Mouse (Mus musculus): ENCODE measurements around the gene Smarcc2. TPM values are rescaled to one million over a fixed set of nuclear protein-coding genes. Genes with fewer than 3 reads are reported as not detected.
"Not testable (repeated sequence)": the region's sequence is repeated elsewhere in the genome, so short reads cannot be mapped to it uniquely, and the experiment has no call there.

The Smarcc2 gene
- total RNA-seq, 2 experiments from 2014 or later: 295 to 311 TPM

GRCm38 (mm10) chr10:128492051-128492450 is 33.0 kb downstream of the Smarcc2 start:
- DNase-seq; intact Hi-C loops (cut with DNase I): not testable (repeated sequence)

- intact Hi-C loops (cut with DNase I): no loop called here
- DNase-seq: no peak
Measured at GRCm38 (mm10) chr10:128492633-128493311, 33.7 kb downstream of the Smarcc2 start.

DNA sequence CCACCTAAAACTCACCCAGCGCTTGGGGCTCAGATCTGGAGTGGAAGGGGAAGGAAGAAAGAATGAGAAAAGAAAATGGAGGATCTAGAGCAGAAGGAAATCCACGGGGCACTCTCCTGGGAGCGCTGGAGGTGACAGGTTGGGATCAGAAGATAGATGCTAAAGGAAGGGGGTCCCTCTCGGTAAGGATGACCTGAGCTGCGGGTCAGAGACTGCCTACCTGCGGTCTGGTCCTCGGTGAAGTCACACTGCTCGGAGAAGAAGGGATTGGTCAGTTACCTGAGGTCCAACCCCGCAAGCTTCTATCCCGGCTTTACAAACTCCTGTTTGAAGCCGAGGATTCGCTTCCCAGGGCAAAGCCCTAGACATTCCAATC is 34.3 kb downstream of the Smarcc2 start:
- intact Hi-C loops (cut with DNase I): no loop called here
- peak; percentile 48 for DNase-seq

- intact Hi-C loops (cut with DNase I): no loop called here
- peak; percentile 99 for DNase-seq
Measured at GRCm38 (mm10) chr10:128493695-128494666, 34.9 kb downstream of the Smarcc2 start, which contains the start of gene Myl6. TSS of gene Myl6 (minus strand) at chr10:128494145.

- intact Hi-C loops (cut with DNase I): no loop called here
- DNase-seq: no peak
Measured at GRCm38 (mm10) chr10:128494667-128495245, 35.7 kb downstream of the Smarcc2 start.

GRCm38 (mm10) chr10:128495270-128495669 is 36.2 kb downstream of the Smarcc2 start:
- no peak for DNase-seq
- intact Hi-C loops (cut with DNase I): no loop called here

- intact Hi-C loops (cut with DNase I): no loop called here
Measured at GRCm38 (mm10) chr10:128495903-128496302, 36.9 kb downstream of the Smarcc2 start.

DNA sequence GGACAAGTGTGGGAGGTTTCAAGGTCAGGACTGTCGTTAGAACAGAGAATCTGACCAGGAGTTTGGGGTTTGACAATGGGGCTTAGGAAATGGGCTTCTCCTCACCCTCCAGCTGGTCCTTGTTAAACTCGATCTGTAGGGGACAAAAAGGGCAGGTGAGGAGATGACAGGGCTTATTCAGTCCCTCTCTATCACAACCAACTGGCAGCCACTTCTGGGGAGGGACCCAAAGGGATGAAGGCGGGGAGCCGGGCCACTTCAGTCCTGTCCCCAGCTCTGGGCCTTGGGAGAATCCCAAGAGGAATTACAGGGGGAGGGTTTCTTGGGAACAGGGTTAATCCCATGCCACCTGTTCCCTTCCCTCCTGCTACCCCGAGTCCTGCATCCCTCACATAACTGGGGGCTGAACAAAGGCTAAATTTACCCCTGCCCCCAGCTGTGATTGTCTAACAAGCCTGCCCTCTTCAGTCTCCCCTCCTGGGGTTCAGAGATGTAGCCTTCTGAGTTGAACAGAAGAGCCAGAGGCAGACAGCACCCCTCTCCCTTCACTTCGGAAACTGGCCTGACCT is 37.5 kb downstream of the Smarcc2 start:
- DNase-seq: no peak
- intact Hi-C loops (cut with DNase I): no loop called here

More at GRCm38 (mm10) chr10:128495903-128496302, 36.9 kb downstream of the Smarcc2 start:
- DNase-seq: no peak

- DNase-seq: no peak
- intact Hi-C loops (cut with DNase I): no loop called here
Measured at GRCm38 (mm10) chr10:128497134-128497737, 38.2 kb downstream of the Smarcc2 start.

- intact Hi-C loops (cut with DNase I): no loop called here
- peak; percentile 96 for DNase-seq
Measured at GRCm38 (mm10) chr10:128498590-128498989, 39.5 kb downstream of the Smarcc2 start, which contains the start of gene Myl6b. TSS of gene Myl6b (minus strand) at chr10:128498685.

DNA sequence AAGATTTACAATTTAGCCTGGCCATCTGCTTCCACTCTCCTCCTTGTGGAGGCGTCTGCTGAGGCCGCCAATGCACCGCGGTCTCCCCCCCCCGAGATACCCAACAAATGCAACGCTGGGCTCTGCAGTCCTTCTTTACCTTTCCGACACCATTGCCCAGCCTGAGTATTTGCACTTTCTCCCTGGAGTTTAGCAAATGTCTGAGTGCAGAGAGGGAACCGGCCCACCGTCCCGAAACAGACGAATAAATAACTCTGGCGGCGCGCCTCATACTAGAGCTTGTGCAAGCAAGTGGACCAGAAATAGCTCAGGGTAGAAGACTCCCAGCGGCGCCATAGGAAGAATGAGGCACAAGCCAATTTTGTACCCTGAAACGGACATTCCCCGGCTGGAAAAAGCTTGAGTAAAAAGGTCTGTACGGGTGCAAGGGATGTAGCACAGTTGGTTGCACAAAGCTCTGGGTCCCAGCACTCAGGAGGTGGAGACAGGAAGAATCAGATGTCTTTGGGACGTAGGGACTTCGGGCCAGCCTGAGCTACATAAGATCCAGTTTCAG is 40.1 kb downstream of the Smarcc2 start:
- intact Hi-C loops (cut with DNase I): no loop called here
- peak; percentile 46 for DNase-seq

DNA sequence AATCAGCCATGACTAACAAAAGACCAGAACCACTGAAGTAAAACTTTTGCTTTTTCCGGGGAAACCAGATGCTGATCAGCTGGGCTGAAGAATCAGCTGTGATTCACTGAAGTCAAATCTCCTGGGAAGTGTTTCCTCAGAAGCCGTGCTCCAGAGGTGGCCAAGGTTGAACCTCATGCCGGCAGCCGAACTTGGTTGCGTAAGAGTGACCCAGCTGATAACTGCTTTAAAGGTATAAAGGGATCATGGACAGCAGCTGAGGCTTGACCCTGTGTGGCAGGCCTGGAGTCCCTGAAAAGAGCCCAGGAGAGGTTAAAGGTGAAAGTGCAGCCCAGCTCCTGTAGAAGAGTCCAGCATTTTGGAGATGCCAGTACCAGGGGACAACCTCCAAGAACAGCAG is 43.3 kb downstream of the Smarcc2 start:
- intact Hi-C loops (cut with DNase I): no loop called here
- DNase-seq: no peak

- DNase-seq: no peak
- intact Hi-C loops (cut with DNase I): no loop called here
Measured at GRCm38 (mm10) chr10:128503532-128503931, 44.5 kb downstream of the Smarcc2 start.

- intact Hi-C loops (cut with DNase I): no loop called here
Measured at GRCm38 (mm10) chr10:128504012-128504411, 45.0 kb downstream of the Smarcc2 start.

DNA sequence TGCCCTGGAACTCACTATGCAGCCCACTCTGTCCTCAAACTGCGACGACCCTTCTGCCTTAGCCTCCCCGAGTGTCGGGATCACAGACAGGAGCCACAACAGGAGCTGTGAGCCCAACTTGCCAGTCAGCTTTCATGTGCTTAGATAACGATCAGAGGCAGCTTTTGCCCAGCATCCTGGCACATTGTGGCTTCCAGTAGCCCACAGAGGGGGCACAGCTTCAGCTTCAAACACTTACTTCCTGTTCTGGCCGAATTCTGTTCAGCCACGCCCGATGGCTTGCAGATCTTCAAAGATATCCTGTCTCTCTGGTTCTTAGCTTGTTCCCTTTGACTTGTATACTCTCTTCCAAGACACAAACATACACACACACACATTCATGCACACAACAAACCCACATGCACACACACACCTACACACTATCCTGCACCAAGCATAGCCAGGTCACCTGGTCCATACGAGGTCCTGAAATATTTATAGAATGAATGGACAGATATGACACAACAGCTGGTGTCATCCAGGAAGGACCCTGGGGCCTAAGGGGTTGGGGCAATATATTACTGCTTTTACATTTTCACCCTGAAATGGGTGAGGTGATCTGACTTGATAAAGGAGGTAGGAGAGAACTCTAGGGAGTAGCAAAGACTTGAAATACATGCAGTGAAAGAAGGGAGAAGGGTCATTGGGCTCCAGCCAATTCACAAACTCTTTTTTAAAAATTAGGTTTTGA is 45.8 kb downstream of the Smarcc2 start:
- DNase-seq: no peak
- intact Hi-C loops (cut with DNase I): no loop called here

More at GRCm38 (mm10) chr10:128504012-128504411, 45.0 kb downstream of the Smarcc2 start:
- DNase-seq: no peak

DNA sequence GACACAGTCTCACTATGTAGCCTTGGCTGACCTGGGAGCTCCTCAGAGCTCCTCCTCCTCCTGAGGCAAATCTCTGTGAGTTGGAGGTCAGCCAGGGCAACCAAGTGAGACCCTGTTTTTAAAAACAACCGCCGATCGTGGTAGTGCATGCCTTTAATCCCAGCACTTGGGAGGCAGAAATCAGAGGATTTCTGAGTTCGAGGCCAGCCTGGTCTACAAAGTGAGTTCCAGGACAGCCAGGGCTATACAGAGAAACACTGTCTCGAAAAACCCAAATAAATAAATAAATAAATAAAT is 46.3 kb downstream of the Smarcc2 start:
- intact Hi-C loops (cut with DNase I); DNase-seq: not testable (repeated sequence)

GRCm38 (mm10) chr10:128505974-128506373 is 46.9 kb downstream of the Smarcc2 start:
- DNase-seq: no peak
- intact Hi-C loops (cut with DNase I): no loop called here

DNA sequence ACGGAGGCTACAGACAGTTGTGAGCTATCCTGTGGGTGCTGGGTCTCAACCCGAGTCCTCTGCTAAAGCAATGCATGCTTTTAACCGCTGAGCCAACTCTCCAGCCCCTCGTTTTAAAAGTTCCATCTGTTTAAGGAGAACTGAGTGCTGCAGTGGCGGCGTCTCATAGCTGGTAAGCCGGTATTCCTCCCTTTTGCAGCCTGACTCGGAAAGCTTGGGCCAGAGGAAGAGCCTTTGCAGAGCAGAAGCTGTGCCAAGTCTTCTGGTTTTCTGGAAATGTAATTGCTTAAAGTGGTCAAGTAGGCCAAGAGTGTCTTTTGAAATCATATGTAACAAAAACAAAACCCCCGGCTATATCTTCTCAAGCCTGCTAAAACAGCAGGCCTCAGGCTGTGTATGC is 49.2 kb downstream of the Smarcc2 start:
- intact Hi-C loops (cut with DNase I): no loop called here
- no peak for DNase-seq

- intact Hi-C loops (cut with DNase I): no loop called here
- no peak for DNase-seq
Measured at GRCm38 (mm10) chr10:128509203-128509602, 50.2 kb downstream of the Smarcc2 start.

GRCm38 (mm10) chr10:128509831-128510230 is 50.8 kb downstream of the Smarcc2 start:
- intact Hi-C loops (cut with DNase I): no loop called here

More at GRCm38 (mm10) chr10:128509831-128510230, 50.8 kb downstream of the Smarcc2 start:
- DNase-seq: no peak

Data from left cerebral cortex, postnatal 4 days (tissue).